15 mouse cellular contexts compared by ENCODE assay signal in the genomic region with DNA sequence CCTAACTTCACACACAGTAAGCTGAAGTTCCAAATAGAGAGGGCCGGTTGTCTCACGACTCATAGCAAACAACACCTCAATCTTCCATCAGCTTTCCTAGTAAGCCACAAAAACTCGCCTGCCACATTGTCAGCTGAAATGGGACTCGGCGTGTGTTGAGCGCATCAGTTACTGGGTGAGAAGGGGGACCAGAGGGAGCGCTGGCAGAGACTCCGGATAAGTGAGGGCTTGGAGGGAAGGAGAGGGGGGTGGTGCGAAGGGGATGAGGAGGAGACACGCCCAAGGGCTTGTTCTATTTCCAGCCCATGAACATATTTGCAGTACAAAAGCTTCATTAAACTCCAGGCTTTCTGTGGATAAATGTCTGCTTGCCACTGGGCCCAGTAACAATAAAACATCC.
"Had no signal": no experiment of that assay in that cellular context is flagged by ENCODE, and none has a peak within 500 bp of the region (broad histone marks: within the 10 kb centered on the region; RNA-seq: fewer than 3 reads in every experiment).

No protein-coding gene starts in this region.

- H3K4me2 ChIP-seq: lung, embryonic 15.5 days; midbrain, embryonic 12.5 days; neural tube, embryonic 13.5 days had no signal

- DNase-seq: kidney, adult 11 months; kidney, adult 9 months; kidney, postnatal 4 days; liver; retina, postnatal 1 day; right cerebral cortex, postnatal 25 days; thymus, postnatal 4 days had no signal

- ATAC-seq: midbrain, embryonic 16.5 days had no signal

- H3K27ac ChIP-seq: kidney, postnatal 0 days; layer of hippocampus, adult 2 months; liver, embryonic 14.5 days; lung, embryonic 15.5 days; midbrain, embryonic 12.5 days; neural tube, embryonic 13.5 days; stomach, postnatal 0 days had no signal

- H3K9ac ChIP-seq: liver, embryonic 14.5 days; lung, embryonic 15.5 days; midbrain, embryonic 12.5 days; neural tube, embryonic 13.5 days had no signal

- H3K9me3 ChIP-seq: lung, embryonic 15.5 days; midbrain, embryonic 12.5 days; neural tube, embryonic 13.5 days had no signal

- H3K27me3 ChIP-seq: lung, embryonic 15.5 days had no signal

- H3K4me3 ChIP-seq: layer of hippocampus, adult 2 months; lung, embryonic 15.5 days; midbrain, embryonic 12.5 days; neural tube, embryonic 13.5 days had no signal

- H3K4me1 ChIP-seq: midbrain, embryonic 12.5 days; neural tube, embryonic 13.5 days had no signal

- H3K36me3 ChIP-seq: lung, embryonic 15.5 days; midbrain, embryonic 12.5 days; neural tube, embryonic 13.5 days had no signal
